Mouse (Mus musculus) frontal cortex, postnatal 36 days (tissue): Measurements from ENCODE around the gene Ppp2r3c.
A peak's percentile ranks its signal among the peaks of the same experiment; 100 is the strongest.
"Not testable (repeated sequence)": the region's sequence is repeated elsewhere in the genome, so short reads cannot be mapped to it uniquely, and the experiment has no call there.

Experiments used
- DNase-seq, 2 experiments: peaks; one replicate each; pipeline ENCODE4 v3.0.0; 2022; ENCODE audit warnings: low spot score in 2 of 2

The Ppp2r3c gene

GRCm38 (mm10) chr12:55302485-55303441 lies at the start of gene Ppp2r3c:
Ppp2r3c (minus strand) TSS chr12:55302998.
- DNase-seq: peak; percentile 92 to 95

- DNase-seq: peak in 1 of 2 experiments; percentile 5
Observed at GRCm38 (mm10) chr12:55344583-55344982, 41.8 kb upstream of the Ppp2r3c start.

GRCm38 (mm10) chr12:55343998-55344397 lies 41.2 kb upstream of the Ppp2r3c start:
- DNase-seq: no peak

GRCm38 (mm10) chr12:55343045-55343444 lies 40.2 kb upstream of the Ppp2r3c start:
- DNase-seq: not testable (repeated sequence)

- not testable (repeated sequence) for DNase-seq
Observed at GRCm38 (mm10) chr12:55338490-55338889, 35.7 kb upstream of the Ppp2r3c start.

- no peak for DNase-seq
Observed at GRCm38 (mm10) chr12:55333662-55334061, 30.9 kb upstream of the Ppp2r3c start.

GRCm38 (mm10) chr12:55329351-55329750 lies 26.6 kb upstream of the Ppp2r3c start:
- no peak for DNase-seq

GRCm38 (mm10) chr12:55328784-55329183 lies 26.0 kb upstream of the Ppp2r3c start:
- DNase-seq: no peak

GRCm38 (mm10) chr12:55325702-55326101 lies 22.9 kb upstream of the Ppp2r3c start:
- DNase-seq: no peak

- DNase-seq: no peak
Observed at GRCm38 (mm10) chr12:55321642-55322291, 19.0 kb upstream of the Ppp2r3c start.

- DNase-seq: peak; percentile 55 to 78
Observed at GRCm38 (mm10) chr12:55315192-55315591, 12.4 kb upstream of the Ppp2r3c start.

GRCm38 (mm10) chr12:55313901-55314300 lies 11.1 kb upstream of the Ppp2r3c start:
- no peak for DNase-seq

- DNase-seq: no peak
Observed at GRCm38 (mm10) chr12:55311841-55312240, 9.0 kb upstream of the Ppp2r3c start.

GRCm38 (mm10) chr12:55309501-55309900 lies 6.7 kb upstream of the Ppp2r3c start:
- DNase-seq: no peak

GRCm38 (mm10) chr12:55308731-55309130 lies 5.9 kb upstream of the Ppp2r3c start:
- no peak for DNase-seq

GRCm38 (mm10) chr12:55307566-55307965 lies 4.8 kb upstream of the Ppp2r3c start:
- no peak for DNase-seq

GRCm38 (mm10) chr12:55306371-55306770 lies 3.6 kb upstream of the Ppp2r3c start:
- no peak for DNase-seq

- DNase-seq: peak in 1 of 2 experiments; percentile 12
Observed at GRCm38 (mm10) chr12:55301472-55302300, 1.1 kb downstream of the Ppp2r3c start.

GRCm38 (mm10) chr12:55300820-55301351 lies 1.9 kb downstream of the Ppp2r3c start:
- no peak for DNase-seq

- no peak for DNase-seq
Observed at GRCm38 (mm10) chr12:55299336-55299735, 3.5 kb downstream of the Ppp2r3c start, which contains the start of gene 1110008L16Rik. 1110008L16Rik (plus strand) TSS chr12:55299577.

- DNase-seq: peak; percentile 21 to 48
Observed at GRCm38 (mm10) chr12:55298112-55298511, 4.7 kb downstream of the Ppp2r3c start.
